Mouse (Mus musculus) layer of hippocampus, adult 9-10 months (tissue): ENCODE data around the gene Reps2.

Experiments used
- DNase-seq: peaks from one replicate; pipeline ENCODE4 v3.0.0; 2022; ENCODE audit warnings: low spot score

Gene Reps2

GRCm38 (mm10) chrX:162488630-162489029, 154.8 kb downstream of the Reps2 start:
- DNase-seq = no peak

- DNase-seq = no peak
These were observed 155.7 kb downstream of the Reps2 start for GRCm38 (mm10) chrX:162487734-162488133.

- no peak for DNase-seq
These were observed 173.2 kb downstream of the Reps2 start for GRCm38 (mm10) chrX:162470213-162470612.

GRCm38 (mm10) chrX:162462156-162462555, 181.3 kb downstream of the Reps2 start:
- DNase-seq = no peak

GRCm38 (mm10) chrX:162456445-162456844, 187.0 kb downstream of the Reps2 start:
- no peak for DNase-seq

GRCm38 (mm10) chrX:162455364-162455763, 188.1 kb downstream of the Reps2 start:
- no peak for DNase-seq

GRCm38 (mm10) chrX:162453821-162454402, 189.5 kb downstream of the Reps2 start:
- DNase-seq = no peak

GRCm38 (mm10) chrX:162452642-162453041, 190.8 kb downstream of the Reps2 start:
- DNase-seq = no peak

GRCm38 (mm10) chrX:162447974-162448373, 195.5 kb downstream of the Reps2 start:
- no peak for DNase-seq

GRCm38 (mm10) chrX:162446678-162447318, 196.7 kb downstream of the Reps2 start:
- DNase-seq = no peak

- no peak for DNase-seq
These were observed 200.1 kb downstream of the Reps2 start for GRCm38 (mm10) chrX:162443387-162443786.

GRCm38 (mm10) chrX:162442970-162443369, 200.5 kb downstream of the Reps2 start:
- no peak for DNase-seq

- no peak for DNase-seq
These were observed 210.5 kb downstream of the Reps2 start for GRCm38 (mm10) chrX:162432776-162433543.

GRCm38 (mm10) chrX:162427698-162428097, 215.8 kb downstream of the Reps2 start:
- DNase-seq = no peak

GRCm38 (mm10) chrX:162419431-162419830, 224.0 kb downstream of the Reps2 start:
- no peak for DNase-seq

- no peak for DNase-seq
These were observed 230.3 kb downstream of the Reps2 start for GRCm38 (mm10) chrX:162413124-162413523.

- no peak for DNase-seq
These were observed 236.2 kb downstream of the Reps2 start for GRCm38 (mm10) chrX:162407291-162407690.

- no peak for DNase-seq
These were observed 241.0 kb downstream of the Reps2 start for GRCm38 (mm10) chrX:162402487-162402886.

GRCm38 (mm10) chrX:162380730-162381129, 262.7 kb downstream of the Reps2 start:
- DNase-seq = no peak

GRCm38 (mm10) chrX:162363206-162363605, 280.2 kb downstream of the Reps2 start:
- DNase-seq = no peak
